Mouse (Mus musculus) liver, embryonic 16.5 days (tissue): Measurements from ENCODE around the gene Lamc1. TPM values are rescaled to one million over a fixed set of nuclear protein-coding genes. Genes with fewer than 3 reads are reported as not detected.

ENCODE experiments used
- ATAC-seq: fragments of 200-750 bp; cut with Nextera tagmentation; 2 replicates; pipeline ENCODE4 v1.8.0; 2017; ENCODE audit warnings: low read depth, mild to moderate bottlenecking, moderate number of reproducible peaks, moderate library complexity
- H3K27ac ChIP-seq: fragments of 300-500 bp; sonication (generic); 2 replicates; pipeline ENCODE4 v1.5.1; 2014; ENCODE audit warnings: mild to moderate bottlenecking, low read length
- H3K27me3 ChIP-seq: fragments of 300-500 bp; sonication (generic); 2 replicates; pipeline ENCODE4 v1.6.1; 2014; ENCODE audit warnings: low read depth, low read length, mixed read lengths; ENCODE audit not compliant: control insufficient read depth, insufficient read depth
- H3K36me3 ChIP-seq: fragments of 300-500 bp; sonication (generic); 2 replicates; pipeline ENCODE4 v1.6.1; 2014; ENCODE audit warnings: mild to moderate bottlenecking; ENCODE audit not compliant: control insufficient read depth, insufficient read depth
- H3K4me1 ChIP-seq: fragments of 300-500 bp; sonication (generic); 2 replicates; pipeline ENCODE4 v1.6.1; 2014; ENCODE audit warnings: low read depth, low read length, mixed read lengths; ENCODE audit not compliant: control insufficient read depth
- H3K4me2 ChIP-seq: fragments of 300-500 bp; sonication (generic); 2 replicates; pipeline ENCODE4 v1.6.1; 2014; ENCODE audit warnings: low read depth, low read length, mixed read lengths
- H3K4me3 ChIP-seq: fragments of 300-500 bp; sonication (generic); 2 replicates; pipeline ENCODE4 v1.5.1; 2014; ENCODE audit warnings: low read depth, mild to moderate bottlenecking, low read length
- H3K9ac ChIP-seq: fragments of 300-500 bp; sonication (generic); 2 replicates; pipeline ENCODE4 v1.6.1; 2014; ENCODE audit warnings: low read depth, low read length
- H3K9me3 ChIP-seq: fragments of 300-500 bp; sonication (generic); replicated peaks from 2 replicates; pipeline ENCODE4 v1.6.1; 2016; ENCODE audit warnings: low read length; ENCODE audit not compliant: control insufficient read depth
- WGBS: fragments of 180-500 bp; shearing (Covaris S2); extraction: QIAGEN DNeasy Blood & Tissue Kit; methylation state at CpG from one replicate; pipeline ENCODE4 v1.1.7; 2014; ENCODE audit not compliant: insufficient replicate concordance; 5-methylcytosine and 5-hydroxymethylcytosine counted together
- polyA plus RNA-seq: library from polyadenylated mRNA; unstranded; fragments of >200 nt; fragmentation: Nextera tagmentation; extraction: Ambion mirVana; gene quantifications from 2 replicates; pipeline ENCODE4 v1.2.1, GENCODE M21; 2015

Gene Lamc1
- polyA plus RNA-seq, 1 experiment from 2014 or later: 8.9 TPM

DNA sequence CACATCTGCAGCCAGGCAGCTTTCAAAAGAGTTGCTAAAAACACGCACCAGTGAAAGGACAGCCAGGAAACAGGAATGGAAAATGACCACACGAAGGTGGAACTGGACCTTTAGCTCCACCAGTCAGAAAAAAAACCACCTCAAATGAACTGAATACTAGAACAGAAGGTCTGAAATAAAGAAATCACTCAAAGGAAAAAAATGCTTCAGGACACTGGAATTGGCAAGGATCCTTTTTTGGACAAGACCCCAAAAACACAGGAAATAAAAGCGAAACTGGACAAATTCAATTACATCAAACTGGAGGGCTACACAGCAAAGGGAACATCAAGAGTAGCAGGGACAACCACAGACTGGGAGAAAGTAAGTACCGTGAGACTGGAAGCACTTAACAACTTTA is 97.0 kb downstream of the Lamc1 start:
- no peaks in the 10 kb centered on the region for H3K9me3 ChIP-seq
- no peaks in the 10 kb centered on the region for H3K27me3 ChIP-seq
- H3K27ac ChIP-seq: no peak overlapping the region
- H3K4me3 ChIP-seq: no peak overlapping the region
- H3K9ac ChIP-seq: no peak overlapping the region
- WGBS: 59% methylated on average over 4 of the region's 4 CpGs
- H3K4me1 ChIP-seq: no peaks in the 10 kb centered on the region
- H3K4me2 ChIP-seq: no peak overlapping the region
- ATAC-seq: no peak
- H3K36me3 ChIP-seq: no peaks in the 10 kb centered on the region

DNA sequence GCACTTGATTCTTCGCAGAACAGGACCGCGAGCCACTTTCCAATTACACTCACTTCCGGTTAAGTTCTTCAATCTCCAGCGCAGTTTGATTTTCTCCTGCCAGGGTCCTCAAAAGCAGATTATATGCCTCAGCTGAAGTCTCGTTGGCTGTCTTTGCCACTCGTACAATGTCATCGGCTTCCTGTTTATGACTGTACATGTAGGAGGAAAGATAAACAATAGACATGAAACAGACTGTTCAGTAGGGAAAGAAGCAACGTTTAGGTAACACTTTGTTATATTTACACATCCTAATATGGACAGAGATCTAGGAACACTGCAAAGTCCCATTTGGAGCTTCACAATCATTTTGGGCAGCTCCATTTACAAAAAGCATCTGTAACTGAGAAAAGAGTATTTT is 100.9 kb downstream of the Lamc1 start:
- Histone ChIP-seq H3K4me2 (no peak overlapping the region), H3K4me3 (no peak overlapping the region), H3K9ac (no peak overlapping the region), H3K27ac (no peak overlapping the region), H3K36me3 (peaks cover 7% of the 10 kb centered on the region), H3K27me3 (no peaks in the 10 kb centered on the region), H3K4me1 (no peaks in the 10 kb centered on the region), H3K9me3 (no peaks in the 10 kb centered on the region)
- no peak for ATAC-seq
- 68% methylated on average over 9 of the region's 9 CpGs for WGBS

DNA sequence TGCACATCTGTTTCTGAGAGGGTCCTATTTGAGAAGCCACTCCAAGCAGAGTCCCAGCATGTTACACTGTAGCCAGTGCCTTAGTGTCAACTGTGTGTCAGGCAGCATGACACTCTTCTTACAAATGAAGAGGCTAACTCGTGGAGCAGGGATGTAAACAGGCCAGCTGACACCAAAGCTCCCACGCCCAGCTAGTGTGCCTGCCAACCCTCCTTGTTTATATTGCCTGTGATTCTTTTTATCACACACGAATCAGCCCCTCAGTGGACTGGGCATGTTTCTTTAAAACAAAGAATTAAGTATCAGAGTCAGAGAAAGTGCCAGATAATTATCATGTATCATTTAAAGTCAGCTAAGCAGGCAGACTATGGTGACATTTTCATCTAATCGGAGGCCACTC is 104.7 kb downstream of the Lamc1 start:
- Histone ChIP-seq H3K27ac (no peak overlapping the region), H3K36me3 (peaks cover 7% of the 10 kb centered on the region), H3K9me3 (no peaks in the 10 kb centered on the region), H3K27me3 (no peaks in the 10 kb centered on the region), H3K4me3 (no peak overlapping the region), H3K4me2 (no peak overlapping the region), H3K9ac (no peak overlapping the region), H3K4me1 (no peaks in the 10 kb centered on the region)
- ATAC-seq: no peak
- WGBS: 59% methylated on average over 4 of the region's 4 CpGs

DNA sequence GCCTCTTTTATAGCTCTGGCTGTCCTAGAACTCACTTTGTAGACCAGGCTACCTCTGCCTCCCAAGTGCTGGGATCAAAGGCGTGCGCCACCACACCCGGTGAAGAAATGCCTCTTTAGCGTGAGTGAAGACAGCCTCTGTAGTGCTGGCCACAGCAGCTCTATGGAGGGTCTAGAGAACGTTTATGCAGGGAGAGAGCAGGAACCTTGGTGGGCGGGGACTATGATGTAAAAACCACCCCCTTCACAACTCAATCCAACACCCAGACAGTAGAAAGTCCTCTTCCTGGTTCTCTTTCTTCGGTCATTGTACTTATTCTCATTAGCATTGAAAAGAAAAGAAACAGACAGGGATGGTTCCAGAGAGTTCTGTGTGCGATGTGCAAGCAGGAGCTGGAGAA is 105.5 kb downstream of the Lamc1 start:
- H3K9me3 ChIP-seq: no peaks in the 10 kb centered on the region
- no peak overlapping the region for H3K4me3 ChIP-seq
- no peaks in the 10 kb centered on the region for H3K27me3 ChIP-seq
- ATAC-seq: no peak
- H3K9ac ChIP-seq: no peak overlapping the region
- no peaks in the 10 kb centered on the region for H3K4me1 ChIP-seq
- H3K36me3 ChIP-seq: peaks cover 7% of the 10 kb centered on the region
- WGBS: 70% methylated on average over 8 of the region's 8 CpGs
- no peak overlapping the region for H3K4me2 ChIP-seq
- no peak overlapping the region for H3K27ac ChIP-seq

DNA sequence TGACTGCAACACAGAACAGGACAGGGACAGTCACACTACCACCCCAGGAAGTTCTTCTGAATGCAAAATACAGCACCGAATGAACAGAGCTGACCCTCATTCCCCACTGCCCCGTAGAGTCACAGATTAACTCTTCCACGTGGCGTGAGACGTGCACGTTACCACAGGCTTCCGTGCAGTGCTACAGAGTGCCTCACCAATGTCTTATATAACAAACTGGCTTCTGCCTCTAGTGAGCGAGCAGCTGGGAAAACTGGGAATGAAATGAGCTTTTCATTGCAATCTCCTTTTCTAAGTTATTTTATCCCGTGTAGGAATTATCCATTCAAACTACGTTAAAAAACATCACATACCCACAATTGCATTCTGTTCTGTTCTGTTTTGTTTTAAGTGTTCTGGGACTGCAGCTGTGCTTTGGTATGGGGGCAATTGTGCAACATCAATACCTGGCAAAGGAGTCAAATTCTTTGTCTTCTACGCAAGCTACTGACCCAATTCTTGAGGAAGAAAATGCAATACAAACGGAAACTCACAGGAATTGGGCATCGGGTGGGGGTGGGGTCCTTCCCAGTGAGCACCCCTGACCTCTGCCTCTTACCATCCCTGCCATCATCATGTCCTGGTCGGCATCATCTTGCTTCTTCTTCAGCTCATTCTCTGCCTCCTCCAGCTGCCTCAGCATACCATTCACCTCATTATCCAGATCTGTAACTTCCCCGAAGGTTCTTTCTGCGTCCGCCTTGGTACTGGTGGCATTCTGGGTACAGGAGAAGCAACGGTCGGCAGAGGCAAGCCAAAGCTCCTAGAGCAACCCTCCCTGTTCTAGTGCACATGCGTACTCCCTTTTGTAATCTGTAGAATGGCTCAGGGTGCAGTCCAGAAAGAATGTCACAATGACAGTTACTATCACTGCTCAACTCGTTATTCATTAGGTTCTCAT is 106.5 kb downstream of the Lamc1 start:
- no peaks in the 10 kb centered on the region for H3K9me3 ChIP-seq
- H3K36me3 ChIP-seq: peaks cover 7% of the 10 kb centered on the region
- no peaks in the 10 kb centered on the region for H3K27me3 ChIP-seq
- ATAC-seq: no peak
- no peak overlapping the region for H3K27ac ChIP-seq
- H3K4me3 ChIP-seq: no peak overlapping the region
- no peaks in the 10 kb centered on the region for H3K4me1 ChIP-seq
- H3K9ac ChIP-seq: no peak overlapping the region
- 78% methylated on average over 21 of the region's 21 CpGs for WGBS
- H3K4me2 ChIP-seq: no peak overlapping the region

DNA sequence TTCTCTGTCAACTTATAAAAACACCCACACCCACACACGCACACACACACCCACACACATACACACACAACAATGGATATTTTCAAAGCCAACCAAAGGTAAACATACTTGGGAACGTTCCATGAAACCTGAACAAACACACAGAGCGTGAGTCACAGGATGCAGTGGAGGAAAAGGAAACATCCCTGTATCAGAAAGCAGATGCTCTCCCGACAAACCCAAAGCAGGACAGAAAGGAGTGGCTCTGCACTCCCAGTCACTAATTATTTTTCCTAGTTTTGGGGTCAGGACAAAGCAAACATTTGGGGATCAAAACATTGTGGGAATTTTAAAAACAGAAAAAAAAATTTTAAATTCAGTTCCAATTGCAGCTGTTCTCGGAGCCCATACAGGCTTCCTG is 108.3 kb downstream of the Lamc1 start:
- no peaks in the 10 kb centered on the region for H3K4me1 ChIP-seq
- 58% methylated on average over 5 of the region's 5 CpGs for WGBS
- no peak overlapping the region for H3K4me3 ChIP-seq
- H3K27ac ChIP-seq: no peak overlapping the region
- H3K9me3 ChIP-seq: no peaks in the 10 kb centered on the region
- H3K36me3 ChIP-seq: peaks cover 4% of the 10 kb centered on the region; the same call in 1 of the 2 replicates
- no peak overlapping the region for H3K4me2 ChIP-seq
- ATAC-seq: no peak
- no peak overlapping the region for H3K9ac ChIP-seq
- H3K27me3 ChIP-seq: no peaks in the 10 kb centered on the region

DNA sequence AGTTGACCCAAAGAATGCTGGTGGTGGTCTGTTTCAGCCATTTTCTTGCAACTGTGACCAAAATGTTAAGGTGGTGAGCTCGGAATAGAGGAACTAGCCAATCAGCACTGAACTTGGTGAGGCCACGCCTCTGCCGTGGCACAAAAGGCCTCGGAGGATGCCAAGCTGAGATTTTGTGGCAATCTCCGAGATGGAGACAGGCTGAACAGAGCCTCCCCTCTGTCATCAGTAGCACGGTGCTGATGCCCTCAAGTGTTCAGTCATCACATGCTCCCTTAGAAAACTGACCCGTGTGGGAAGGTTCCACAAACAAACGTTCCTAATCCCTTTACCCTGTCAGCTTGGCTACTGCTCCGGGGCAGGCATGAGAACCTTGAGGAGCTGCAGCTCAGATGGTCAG is 113.2 kb downstream of the Lamc1 start:
- Histone ChIP-seq H3K9me3 (no peaks in the 10 kb centered on the region), H3K36me3 (no peaks in the 10 kb centered on the region), H3K4me2 (no peak overlapping the region), H3K4me3 (no peak overlapping the region), H3K27ac (no peak overlapping the region), H3K9ac (no peak overlapping the region), H3K27me3 (no peaks in the 10 kb centered on the region), H3K4me1 (no peaks in the 10 kb centered on the region)
- ATAC-seq: no peak
- WGBS: 67% methylated on average over 9 of the region's 9 CpGs

DNA sequence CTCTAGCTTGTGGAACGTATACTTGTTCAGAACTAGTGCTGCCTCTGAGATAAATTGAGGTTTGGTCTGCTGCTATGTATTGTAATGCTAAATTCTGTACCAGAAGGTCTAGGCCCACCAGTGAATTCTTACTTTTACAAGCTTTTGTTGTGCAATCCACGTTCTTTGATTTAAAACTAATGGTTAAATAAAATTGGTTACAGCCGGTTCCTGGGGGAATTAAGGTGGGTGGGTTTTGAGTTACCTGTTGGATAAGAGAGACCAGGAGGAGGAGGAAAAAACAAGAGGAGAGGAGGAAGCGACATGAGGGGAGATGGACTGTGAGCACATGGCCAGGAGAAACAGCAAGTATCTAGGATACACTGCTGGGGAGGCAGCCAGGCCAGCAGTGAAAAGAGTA is 116.1 kb downstream of the Lamc1 start:
- Histone ChIP-seq H3K4me3 (no peak overlapping the region), H3K9me3 (no peaks in the 10 kb centered on the region), H3K27ac (no peak overlapping the region), H3K4me1 (no peaks in the 10 kb centered on the region), H3K4me2 (no peak overlapping the region), H3K9ac (no peak overlapping the region), H3K27me3 (no peaks in the 10 kb centered on the region), H3K36me3 (no peaks in the 10 kb centered on the region)
- WGBS: 64% methylated on average over 4 of the region's 4 CpGs
- no peak for ATAC-seq

DNA sequence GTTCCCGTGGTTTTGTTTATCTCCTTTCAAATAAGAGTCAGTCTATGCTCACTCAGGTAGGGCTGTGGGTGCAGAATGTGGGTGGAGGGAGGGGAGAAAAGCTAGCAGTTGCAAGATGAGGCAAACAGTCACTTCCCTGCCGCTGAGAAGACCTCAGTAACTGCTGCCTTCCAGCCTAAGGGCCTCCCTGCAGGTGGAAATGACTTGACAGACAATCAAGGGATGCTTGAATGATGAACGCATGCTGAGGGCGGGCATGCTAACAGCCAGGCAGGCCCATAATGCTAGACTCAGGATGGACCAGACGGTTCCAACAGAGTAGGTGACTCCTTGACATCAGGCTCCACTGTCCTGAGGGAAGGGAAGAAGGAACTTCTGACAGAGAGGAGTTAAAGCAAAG is 116.9 kb downstream of the Lamc1 start:
- Histone ChIP-seq H3K9me3 (no peaks in the 10 kb centered on the region), H3K27ac (no peak overlapping the region), H3K4me2 (no peak overlapping the region), H3K4me1 (no peaks in the 10 kb centered on the region), H3K36me3 (no peaks in the 10 kb centered on the region), H3K4me3 (no peak overlapping the region), H3K9ac (no peak overlapping the region), H3K27me3 (no peaks in the 10 kb centered on the region)
- no peak for ATAC-seq
- 53% methylated on average over 5 of the region's 5 CpGs for WGBS
